Mouse (Mus musculus) erythroblast, embryonic 14.5 days (primary cell): Measurements from ENCODE around the gene Dus3l.

Experiments
- GATA1 ChIP-seq: IDR thresholded peaks from 2 replicates; pipeline ENCODE4 v1.6.1; 2012; ENCODE audit warnings: low read length, inconsistent platforms, mixed read lengths
- TAL1 ChIP-seq: IDR thresholded peaks from 3 replicates; pipeline ENCODE4 v1.6.1; 2012; ENCODE audit warnings: low read length, inconsistent platforms, mixed read lengths

DNA sequence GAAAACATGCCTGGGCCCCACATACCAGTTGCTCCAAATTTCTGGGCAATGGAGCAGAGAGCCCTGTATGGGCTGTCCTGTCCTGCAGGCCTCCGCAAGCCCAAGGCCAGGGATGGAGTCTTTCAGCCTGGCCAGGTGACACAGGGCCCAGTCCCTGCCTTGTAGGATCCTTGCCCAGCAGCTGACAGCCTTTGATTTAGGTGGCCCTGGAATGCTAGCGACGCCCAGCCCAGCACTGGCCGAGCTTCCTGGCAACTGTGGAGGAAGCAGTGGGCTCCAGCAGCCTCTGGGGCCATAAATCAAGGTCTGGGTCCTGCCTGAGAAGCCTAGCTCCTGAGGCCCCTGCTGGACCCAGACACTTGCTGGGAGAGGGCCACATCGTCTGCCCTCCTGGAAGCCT is 42.1 kb upstream of the Dus3l start:
- no peak for TF ChIP-seq TAL1
- no peak for TF ChIP-seq GATA1
